Mouse (Mus musculus) lung, postnatal 0 days (tissue): Measurements from ENCODE around the gene Adora2a.

Experiments used
- CTCF ChIP-seq: IDR thresholded peaks from 2 replicates; pipeline ENCODE4 v1.5.1; 2016; ENCODE audit warnings: antibody characterized with exemption, mild to moderate bottlenecking
- EP300 ChIP-seq: IDR thresholded peaks from 2 replicates; pipeline ENCODE4 v1.6.1; 2016; ENCODE audit warnings: antibody characterized with exemption, mild to moderate bottlenecking, control low read depth

DNA sequence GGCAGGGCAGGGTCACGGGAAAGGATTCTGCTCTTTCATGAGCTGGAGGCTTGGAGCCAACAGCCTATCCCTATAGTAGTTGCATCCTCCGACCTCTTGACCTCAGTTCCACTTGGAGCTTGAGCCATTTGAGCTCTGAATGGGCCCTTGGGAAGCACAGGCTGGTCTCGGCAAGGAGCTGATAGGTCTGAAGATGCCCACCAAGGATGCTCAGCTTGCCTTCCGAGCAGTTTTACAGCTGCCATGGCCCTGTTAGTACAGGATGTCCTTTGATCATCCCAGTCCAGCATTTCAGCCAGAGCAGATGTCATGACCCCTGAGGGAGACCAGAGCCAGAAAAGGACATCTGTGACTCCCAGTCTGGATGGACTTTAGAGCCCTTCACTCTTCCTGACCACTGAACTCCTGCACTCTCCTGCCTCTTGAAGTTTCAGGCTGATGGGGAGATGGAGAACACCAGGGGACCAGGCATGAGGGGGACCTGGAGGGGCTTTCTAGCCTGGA, 11.6 kb downstream of the Adora2a start:
- TF ChIP-seq CTCF (no peak), EP300 (no peak)
